Mouse (Mus musculus) heart, embryonic 11.5 days (tissue): ENCODE measurements around the gene Lsm10. TPM values are rescaled to one million over a fixed set of nuclear protein-coding genes. Genes with fewer than 3 reads are reported as not detected.
A peak's percentile ranks its signal among the peaks of the same experiment; 100 is the strongest.

Experiments
- ATAC-seq: fragments of 200-750 bp; cut with Nextera tagmentation; replicated peaks from 2 replicates; pipeline ENCODE4 v1.8.0; 2017; ENCODE audit warnings: moderate library complexity; ENCODE audit not compliant: insufficient number of reproducible peaks, low FRiP score, low TSS enrichment
- H3K27ac ChIP-seq: fragments of 300-500 bp; sonication (generic); 2 replicates; pipeline ENCODE4 v1.5.1; 2014; ENCODE audit warnings: mild to moderate bottlenecking, low read depth, low read length
- H3K27me3 ChIP-seq: fragments of 300-500 bp; sonication (generic); 2 replicates; pipeline ENCODE4 v1.6.1; 2014; ENCODE audit warnings: mild to moderate bottlenecking, low read length, mixed read lengths; ENCODE audit not compliant: control insufficient read depth, insufficient read depth
- H3K36me3 ChIP-seq: fragments of 300-500 bp; sonication (generic); 2 replicates; pipeline ENCODE4 v1.6.1; 2014; ENCODE audit warnings: mild to moderate bottlenecking, low read length, moderate library complexity, mixed read lengths; ENCODE audit not compliant: control insufficient read depth, insufficient read depth
- H3K4me1 ChIP-seq: fragments of 300-500 bp; sonication (generic); 2 replicates; pipeline ENCODE4 v1.6.1; 2014; ENCODE audit warnings: low read length; ENCODE audit not compliant: control insufficient read depth, insufficient read depth
- H3K4me2 ChIP-seq: fragments of 300-500 bp; sonication (generic); 2 replicates; pipeline ENCODE4 v1.6.1; 2014; ENCODE audit warnings: mild to moderate bottlenecking, moderate library complexity
- H3K4me3 ChIP-seq: fragments of 300-500 bp; sonication (generic); 2 replicates; pipeline ENCODE4 v1.5.1; 2014; ENCODE audit warnings: low read depth, low read length
- H3K9ac ChIP-seq: fragments of 300-500 bp; sonication (generic); 2 replicates; pipeline ENCODE4 v1.6.1; 2014; ENCODE audit warnings: mild to moderate bottlenecking, low read depth, low read length, moderate library complexity
- H3K9me3 ChIP-seq: fragments of 300-500 bp; sonication (generic); replicated peaks from 2 replicates; pipeline ENCODE4 v1.6.1; 2016; ENCODE audit warnings: low read length; ENCODE audit not compliant: control insufficient read depth
- WGBS: fragments of 180-500 bp; shearing (Covaris S2); extraction: QIAGEN DNeasy Blood & Tissue Kit; methylation state at CpG from one replicate; pipeline ENCODE4 v1.1.7; 2014; ENCODE audit not compliant: insufficient replicate concordance; 5-methylcytosine and 5-hydroxymethylcytosine counted together
- polyA plus RNA-seq: library from polyadenylated mRNA; unstranded; fragments of >200 nt; fragmentation: Nextera tagmentation; extraction: Ambion mirVana; gene quantifications from 2 replicates; pipeline ENCODE4 v1.2.1, GENCODE M21; 2014

Lsm10 gene
- 42.8 and 44.5 TPM in 2 replicates for polyA plus RNA-seq

GRCm38 (mm10) chr4:126096464-126097111 is at the start of gene Lsm10:
Lsm10 (plus strand) TSS chr4:126096623.
- H3K27ac ChIP-seq = peak within 1 kb of the TSS; percentile 76
- peak within 1 kb of the TSS; percentile 76 for H3K4me3 ChIP-seq
- peak within 1 kb of the TSS; percentile 83 for H3K4me2 ChIP-seq
- WGBS = 3% methylated on average over 37 of the region's 37 CpGs
- H3K36me3 ChIP-seq = peaks cover 3% of the 10 kb centered on the region; the same call in 1 of the 2 replicates
- H3K27me3 ChIP-seq = no peaks in the 10 kb centered on the region
- peak; percentile 96 for ATAC-seq
- peak within 1 kb of the TSS; percentile 88 for H3K9ac ChIP-seq
- H3K4me1 ChIP-seq = peaks cover 22% of the 10 kb centered on the region
- no peaks in the 10 kb centered on the region for H3K9me3 ChIP-seq

- Histone ChIP-seq H3K36me3 (peaks cover 7% of the 10 kb centered on the region), H3K27ac (peak within 1 kb of the TSS; percentile 67), H3K4me3 (peak within 1 kb of the TSS; percentile 79), H3K4me1 (peaks cover 7% of the 10 kb centered on the region), H3K4me2 (peak within 1 kb of the TSS; percentile 97), H3K27me3 (no peaks in the 10 kb centered on the region), H3K9me3 (no peaks in the 10 kb centered on the region), H3K9ac (peak within 1 kb of the TSS; percentile 88)
- WGBS = under 1% methylated on average over 56 of the region's 56 CpGs
- ATAC-seq = peak; percentile 85
Observed at GRCm38 (mm10) chr4:126046851-126047585, 49.4 kb upstream of the Lsm10 start, which contains the start of gene Mrps15. Mrps15 (plus strand) TSS chr4:126046925.

- 78% methylated on average over 7 of the region's 7 CpGs for WGBS
- Histone ChIP-seq H3K4me2 (no peak overlapping the region), H3K9ac (no peak overlapping the region), H3K4me1 (peaks cover 7% of the 10 kb centered on the region), H3K27me3 (no peaks in the 10 kb centered on the region), H3K36me3 (peaks cover 14% of the 10 kb centered on the region), H3K27ac (no peak overlapping the region), H3K9me3 (no peaks in the 10 kb centered on the region), H3K4me3 (no peak overlapping the region)
- no peak for ATAC-seq
Observed at GRCm38 (mm10) chr4:126051617-126052016, 44.8 kb upstream of the Lsm10 start.

- H3K27me3 ChIP-seq = no peaks in the 10 kb centered on the region
- WGBS = 12% methylated on average over 19 of the region's 19 CpGs
- peaks cover 7% of the 10 kb centered on the region for H3K36me3 ChIP-seq
- peak overlapping the region; percentile 73 for H3K4me3 ChIP-seq
- peak overlapping the region; percentile 75 for H3K9ac ChIP-seq
- peaks cover 6% of the 10 kb centered on the region for H3K4me1 ChIP-seq
- peak overlapping the region; percentile 64 for H3K27ac ChIP-seq
- ATAC-seq = no peak
- peak overlapping the region; percentile 76 for H3K4me2 ChIP-seq
- no peaks in the 10 kb centered on the region for H3K9me3 ChIP-seq
Observed at GRCm38 (mm10) chr4:126057207-126058133, 39.0 kb upstream of the Lsm10 start.

- H3K27me3 ChIP-seq = no peaks in the 10 kb centered on the region
- under 1% methylated on average over 57 of the region's 57 CpGs for WGBS
- peak within 1 kb of the TSS; percentile 75 for H3K9ac ChIP-seq
- no peaks in the 10 kb centered on the region for H3K9me3 ChIP-seq
- H3K27ac ChIP-seq = peak within 1 kb of the TSS; percentile 64
- peak; percentile 93 for ATAC-seq
- H3K4me2 ChIP-seq = peak within 1 kb of the TSS; percentile 76
- H3K4me1 ChIP-seq = peaks cover 6% of the 10 kb centered on the region
- peaks cover 7% of the 10 kb centered on the region for H3K36me3 ChIP-seq
- peak within 1 kb of the TSS; percentile 73 for H3K4me3 ChIP-seq
Observed at GRCm38 (mm10) chr4:126058134-126058996, 38.1 kb upstream of the Lsm10 start, which contains the start of gene Oscp1. Oscp1 (plus strand) TSS chr4:126058565.

- Histone ChIP-seq H3K4me1 (peaks cover 6% of the 10 kb centered on the region), H3K27me3 (no peaks in the 10 kb centered on the region), H3K27ac (no peak overlapping the region), H3K9me3 (no peaks in the 10 kb centered on the region), H3K36me3 (peaks cover 7% of the 10 kb centered on the region), H3K4me3 (peak overlapping the region; percentile 73), H3K4me2 (peak overlapping the region; percentile 76), H3K9ac (peak overlapping the region; percentile 68)
- 37% methylated on average over 9 of the region's 9 CpGs for WGBS
- no peak for ATAC-seq
Observed at GRCm38 (mm10) chr4:126058997-126059362, 37.4 kb upstream of the Lsm10 start.

- no peak for ATAC-seq
- Histone ChIP-seq H3K36me3 (no peaks in the 10 kb centered on the region), H3K9me3 (no peaks in the 10 kb centered on the region), H3K27me3 (no peaks in the 10 kb centered on the region), H3K4me1 (no peaks in the 10 kb centered on the region; the same call in 1 of the 2 replicates), H3K4me3 (no peak overlapping the region), H3K9ac (no peak overlapping the region), H3K4me2 (no peak overlapping the region), H3K27ac (no peak overlapping the region)
- WGBS = 30% methylated on average over 1 of the region's 1 CpGs
Observed at GRCm38 (mm10) chr4:126062856-126063255, 33.6 kb upstream of the Lsm10 start.
